Mouse (Mus musculus): ENCODE measurements around the gene Zfp874a.
A peak's percentile ranks its signal among the peaks of the same experiment; 100 is the strongest.
"Not testable (repeated sequence)": the region's sequence is repeated elsewhere in the genome, so short reads cannot be mapped to it uniquely, and the experiment has no call there.

Gene Zfp874a

DNA sequence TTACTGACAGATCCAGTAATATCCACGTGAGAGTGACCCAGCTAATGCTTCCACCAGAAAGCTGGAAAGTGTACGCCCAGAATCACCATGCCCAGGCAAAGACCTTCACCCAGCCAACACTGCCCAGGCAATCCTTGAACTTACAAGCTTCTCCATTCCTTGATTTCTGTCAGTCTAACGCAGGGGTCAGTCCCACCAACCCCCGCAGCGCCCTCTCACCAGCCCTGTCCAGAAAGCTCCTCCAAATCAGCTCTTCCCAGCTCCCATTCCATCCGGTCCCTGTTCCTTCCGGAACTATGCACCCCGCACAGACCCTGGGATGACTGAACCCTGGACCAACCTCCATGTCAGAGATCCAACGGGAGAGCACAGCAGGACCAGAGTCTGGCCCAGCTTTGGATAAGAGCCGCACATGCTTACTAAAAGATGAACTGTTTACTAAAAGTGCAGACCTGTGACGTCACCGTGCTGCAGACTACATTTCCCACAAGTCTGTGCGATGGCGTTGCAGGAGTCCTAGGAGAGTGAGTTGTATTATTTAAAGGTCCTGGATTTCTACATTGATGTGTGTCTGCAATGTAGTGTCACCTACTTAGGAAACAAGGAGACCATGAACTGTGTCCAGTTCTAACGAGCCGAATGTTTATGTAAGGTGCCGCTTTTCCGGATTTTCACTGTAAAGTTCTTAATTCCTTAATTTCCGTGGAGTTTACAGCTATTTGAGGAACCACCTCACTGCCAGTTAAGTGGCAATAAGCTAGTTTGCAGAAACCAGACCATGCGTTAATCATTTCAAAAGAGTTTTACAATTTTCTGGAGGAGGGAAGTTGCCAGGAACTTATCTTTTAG lies at the start of gene Zfp874a:
Gene Zfp874a (minus strand): TSS at position 453 of the 849 bp plus-strand sequence.
- peak; percentile 93 for DNase-seq (ENCODE audit: low read depth)

DNA sequence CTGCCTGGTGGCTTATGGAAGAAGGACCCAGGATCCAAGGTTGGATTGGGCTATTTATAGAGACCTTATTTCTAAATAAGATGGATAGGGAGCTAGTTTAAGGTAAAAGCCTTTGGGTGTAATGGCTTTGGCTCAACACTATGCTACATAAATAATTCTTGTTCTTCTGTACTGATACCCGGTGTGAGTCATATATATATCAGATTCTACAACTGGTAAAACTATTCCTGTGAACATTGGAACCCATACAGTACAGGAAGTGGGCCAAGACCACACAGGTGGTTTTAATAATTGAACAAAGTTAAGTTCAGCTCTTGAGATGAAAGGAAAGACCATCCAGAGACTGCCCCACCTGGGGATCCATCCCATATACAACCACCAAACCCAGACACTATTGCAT lies 49.5 kb upstream of the Zfp874a start:
- DNase-seq (ENCODE audit: low read depth): no peak

DNA sequence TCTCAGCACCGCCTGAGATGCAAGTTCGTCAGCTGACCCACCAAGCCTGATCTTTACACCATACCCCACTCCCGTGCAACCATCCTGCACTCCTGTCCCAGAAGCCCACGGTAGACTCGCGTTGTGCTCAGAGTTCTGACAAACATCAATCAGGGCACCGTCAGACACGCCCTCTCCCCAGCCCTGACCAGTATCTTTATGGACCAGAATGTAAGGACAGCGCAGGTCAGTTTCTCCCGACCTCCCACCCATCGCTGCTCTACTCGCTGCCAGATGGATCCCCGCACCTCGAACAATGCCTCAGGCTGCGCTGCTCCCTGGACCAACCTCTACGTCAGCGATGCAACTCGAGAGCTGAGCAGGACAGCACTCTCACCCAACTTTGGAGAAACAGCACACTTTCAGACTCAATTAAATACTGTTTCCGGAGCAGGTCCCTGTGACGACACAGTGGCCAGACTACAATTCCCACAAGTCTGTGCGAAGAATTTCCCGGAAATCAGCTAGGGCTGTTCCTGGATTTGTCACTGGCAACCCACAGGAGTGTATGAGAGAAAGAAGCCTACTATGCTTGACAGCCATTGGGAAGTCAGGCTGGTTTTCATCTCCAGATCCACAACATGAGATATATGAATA lies 48.8 kb upstream of the Zfp874a start, which contains the start of gene Zfp58:
Gene Zfp58 (minus strand): TSS at position 472 of the 636 bp plus-strand sequence.
- peak; percentile 92 for DNase-seq (ENCODE audit: low read depth)

DNA sequence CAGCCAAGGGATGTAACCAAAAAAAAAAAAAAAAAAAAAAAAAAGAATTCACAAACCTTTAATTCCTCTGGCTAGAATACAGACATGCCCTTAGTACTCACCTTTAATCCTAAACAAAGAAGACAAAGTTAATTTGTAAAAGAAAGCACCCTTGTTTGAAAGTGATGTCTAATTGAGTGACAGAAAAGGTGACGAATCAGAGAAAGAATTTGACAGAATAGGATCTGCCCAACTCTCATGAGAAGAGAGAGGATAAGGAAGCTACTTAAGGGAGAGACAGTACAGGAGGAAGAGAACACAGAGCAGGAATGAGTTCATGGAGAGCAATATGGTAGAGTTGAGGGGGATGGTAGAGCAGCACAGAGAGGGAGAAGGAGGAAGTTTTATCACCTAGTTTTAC lies 44.2 kb upstream of the Zfp874a start:
- DNase-seq (ENCODE audit: low read depth): no peak

DNA sequence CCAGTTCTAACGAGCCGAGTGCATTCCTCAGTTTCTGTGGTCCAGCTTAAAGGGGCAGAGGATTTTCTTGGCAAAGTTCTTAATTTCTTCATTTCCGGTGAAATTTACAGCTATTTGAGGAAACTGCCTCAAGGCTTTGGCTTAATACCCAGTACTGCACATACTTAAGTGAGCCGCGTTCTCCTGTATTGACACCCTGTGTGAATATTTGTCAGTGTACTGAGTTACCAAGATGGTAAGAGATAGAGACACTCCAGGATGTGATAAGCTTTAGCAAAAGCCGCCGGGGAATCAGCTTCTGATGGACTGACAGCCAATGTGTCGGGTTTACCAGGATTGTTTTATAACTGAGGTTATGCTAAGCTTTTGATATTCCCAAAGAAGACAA lies 33.0 kb upstream of the Zfp874a start:
- no peak for DNase-seq (ENCODE audit: low read depth)

DNA sequence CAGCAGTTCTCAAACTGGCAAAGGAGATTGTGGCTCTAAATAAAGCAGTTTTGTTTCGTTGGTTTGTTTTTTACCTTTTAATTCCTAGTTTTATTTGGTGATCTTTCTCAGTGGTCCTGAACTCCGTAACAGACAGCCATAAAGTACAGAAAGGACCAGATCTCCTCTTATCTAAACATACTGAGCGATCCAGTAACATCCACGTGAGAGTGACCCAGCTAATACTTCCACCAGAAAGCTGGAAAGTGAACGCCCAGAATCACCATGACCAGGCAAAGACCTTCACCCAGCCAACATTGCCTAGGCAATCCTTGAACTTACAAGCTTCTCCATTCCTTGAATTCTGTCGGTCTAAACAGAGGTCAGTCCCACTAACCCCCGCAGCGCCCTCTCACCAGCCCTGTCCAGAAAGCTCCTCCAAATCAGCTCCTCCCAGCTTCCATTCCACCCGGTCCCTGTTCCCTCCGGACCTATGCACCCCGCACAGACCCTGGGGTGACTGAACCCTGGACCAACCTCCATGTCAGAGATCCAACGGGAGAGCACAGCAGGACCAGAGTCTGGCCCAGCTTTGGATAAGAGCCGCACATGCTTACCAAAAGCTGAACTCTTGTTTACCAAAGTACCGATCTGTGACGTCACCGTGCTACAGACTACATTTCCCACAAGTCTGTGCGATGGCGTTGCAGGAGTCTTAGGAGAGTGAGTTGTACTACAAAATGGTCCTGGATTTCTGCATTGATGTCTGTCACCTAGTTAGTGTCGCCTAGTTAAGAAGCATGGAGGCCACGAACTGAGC lies 32.4 kb upstream of the Zfp874a start, which contains the start of gene Zfp874b:
Gene Zfp874b (minus strand): TSS at position 634 of the 799 bp plus-strand sequence.
- DNase-seq (ENCODE audit: low read depth): peak; percentile 96

DNA sequence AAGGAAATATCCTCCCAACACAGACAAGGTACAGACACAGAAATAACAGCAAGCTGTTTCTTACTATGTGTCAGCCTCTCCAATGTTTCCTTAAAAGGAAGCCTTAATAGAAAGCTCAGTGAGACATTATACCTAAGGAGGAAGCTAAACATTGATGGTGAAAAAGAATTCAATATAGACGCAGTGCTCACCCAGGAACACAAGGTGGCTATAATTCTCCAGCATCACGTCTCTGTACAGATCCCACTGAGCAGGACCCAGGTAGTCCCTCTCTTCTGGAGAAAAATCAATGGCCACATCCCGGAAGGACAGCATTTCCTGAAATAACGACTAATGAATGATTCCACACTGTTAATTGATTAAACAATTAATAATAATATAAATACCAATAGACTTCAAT lies 30.1 kb upstream of the Zfp874a start:
- peak; percentile 32 for DNase-seq (ENCODE audit: low read depth)

DNA sequence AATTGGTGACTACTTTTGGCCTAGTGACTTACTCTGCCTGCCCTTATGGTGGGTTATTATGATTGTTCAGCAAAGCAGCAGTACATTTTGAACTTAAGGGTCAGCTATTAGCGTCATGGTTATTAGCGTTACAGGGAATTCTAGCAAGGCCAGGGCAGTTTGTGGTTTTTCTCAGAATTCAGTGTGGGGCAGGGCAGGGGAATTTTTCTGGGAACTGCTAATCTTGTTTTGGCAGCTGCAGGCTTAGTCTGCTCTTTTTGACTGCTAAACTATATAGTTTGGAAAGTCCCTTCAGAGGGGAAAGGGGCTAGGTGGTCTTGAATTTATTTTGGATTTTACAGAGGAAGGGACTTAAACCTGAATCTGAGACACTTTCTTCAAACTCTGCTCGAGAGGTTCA lies 17.9 kb upstream of the Zfp874a start:
- DNase-seq (ENCODE audit: low read depth): no peak

DNA sequence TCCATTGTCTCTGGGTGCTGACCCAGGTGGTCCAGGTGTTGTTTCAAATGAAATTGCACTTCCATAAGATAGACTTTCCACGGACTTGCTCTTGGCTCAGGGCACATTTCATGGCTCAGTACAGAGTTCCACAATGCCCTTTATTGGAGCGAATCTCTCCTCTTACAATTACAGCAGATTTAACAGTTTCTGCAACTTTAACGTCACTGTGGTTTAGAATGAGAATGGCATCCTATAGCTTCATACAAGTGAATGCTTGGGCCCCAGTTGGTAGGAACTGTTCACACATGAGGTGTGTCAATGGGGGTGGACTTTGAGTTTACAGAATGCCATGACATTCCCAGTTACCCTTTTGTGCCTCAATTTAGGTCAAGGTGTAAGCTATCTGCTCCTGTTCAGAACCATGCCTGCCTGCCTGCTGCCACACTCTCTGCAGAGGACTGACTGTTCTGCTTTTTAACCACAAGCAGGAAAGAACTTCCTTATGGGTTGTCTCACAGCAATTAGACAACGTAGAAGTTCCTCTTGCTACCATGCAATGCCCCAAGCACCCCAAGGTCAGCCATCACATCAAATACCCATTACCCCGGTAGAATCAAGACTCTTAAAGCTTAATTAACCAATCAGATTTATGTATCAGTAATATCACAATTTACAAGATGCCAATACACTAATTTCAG lies 12.2 kb upstream of the Zfp874a start:
- DNase-seq (ENCODE audit: low read depth): not testable (repeated sequence)

DNA sequence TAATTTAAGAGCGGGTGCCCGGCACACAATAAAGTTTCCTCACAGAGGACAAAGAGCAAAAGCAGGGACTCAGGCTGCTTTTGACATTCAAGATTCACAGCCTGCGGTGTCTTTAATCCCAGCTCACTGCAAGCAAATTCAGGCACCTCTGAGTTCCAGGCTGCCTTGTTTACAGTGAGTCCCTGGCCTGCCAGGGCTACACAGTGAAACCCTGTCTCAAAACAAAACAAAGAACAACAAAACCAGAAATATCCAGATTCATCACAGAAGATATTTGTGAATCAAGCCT lies 541 bp upstream of the Zfp874a start:
- no peak for DNase-seq (ENCODE audit: low read depth)

DNA sequence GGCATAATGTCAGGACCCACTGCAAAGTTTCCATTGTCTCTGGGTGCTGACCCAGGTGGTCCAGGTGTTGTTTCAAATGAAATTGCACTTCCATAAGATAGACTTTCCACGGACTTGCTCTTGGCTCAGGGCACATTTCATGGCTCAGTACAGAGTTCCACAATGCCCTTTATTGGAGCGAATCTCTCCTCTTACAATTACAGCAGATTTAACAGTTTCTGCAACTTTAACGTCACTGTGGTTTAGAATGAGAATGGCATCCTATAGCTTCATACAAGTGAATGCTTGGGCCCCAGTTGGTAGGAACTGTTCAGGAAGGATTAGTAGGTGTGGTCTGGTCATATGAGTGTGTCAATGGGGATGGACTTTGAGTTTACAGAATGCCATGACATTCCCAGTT lies 14.3 kb downstream of the Zfp874a start:
- DNase-seq (ENCODE audit: low read depth): not testable (repeated sequence)

DNA sequence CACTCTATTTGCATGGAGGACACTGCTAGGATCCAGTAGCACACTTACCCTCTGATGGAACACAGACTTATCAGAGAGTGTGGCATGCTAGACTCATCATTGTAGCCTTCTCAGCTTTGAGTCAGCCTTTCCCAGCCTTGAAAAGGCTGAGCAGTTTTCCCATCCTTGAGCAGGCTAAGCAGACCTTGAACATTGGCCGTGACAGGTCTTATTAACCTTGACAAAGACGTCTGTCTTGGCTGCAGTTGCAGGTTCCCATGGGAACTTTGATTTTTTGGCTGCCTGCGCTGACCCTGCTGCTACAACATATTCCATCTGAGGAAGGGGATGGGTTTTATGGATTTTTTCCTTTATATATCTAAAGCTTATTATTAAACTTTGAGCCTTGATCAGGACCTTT lies 23.3 kb downstream of the Zfp874a start:
- no peak for DNase-seq (ENCODE audit: low read depth)

DNA sequence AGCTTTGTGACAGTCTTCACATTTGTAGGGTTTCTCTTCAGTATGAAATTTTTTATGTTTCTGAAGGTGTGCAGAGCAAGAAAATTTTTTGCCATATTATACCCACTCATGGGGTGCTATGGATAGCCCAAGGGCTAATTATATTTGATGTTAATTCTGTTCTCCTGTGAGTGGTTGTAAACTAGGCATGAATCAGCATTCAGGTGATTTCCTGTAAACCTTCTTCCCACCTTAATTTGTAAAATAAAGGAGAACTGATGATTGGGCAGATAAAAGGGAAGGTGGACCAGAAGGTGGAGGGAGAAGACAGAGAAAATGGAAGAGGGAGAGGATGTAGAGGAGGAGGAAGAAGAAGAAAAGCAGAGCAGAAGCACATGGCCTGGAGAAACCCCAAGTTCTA lies 25.7 kb downstream of the Zfp874a start:
- not testable (repeated sequence) for DNase-seq (ENCODE audit: low read depth)

DNA sequence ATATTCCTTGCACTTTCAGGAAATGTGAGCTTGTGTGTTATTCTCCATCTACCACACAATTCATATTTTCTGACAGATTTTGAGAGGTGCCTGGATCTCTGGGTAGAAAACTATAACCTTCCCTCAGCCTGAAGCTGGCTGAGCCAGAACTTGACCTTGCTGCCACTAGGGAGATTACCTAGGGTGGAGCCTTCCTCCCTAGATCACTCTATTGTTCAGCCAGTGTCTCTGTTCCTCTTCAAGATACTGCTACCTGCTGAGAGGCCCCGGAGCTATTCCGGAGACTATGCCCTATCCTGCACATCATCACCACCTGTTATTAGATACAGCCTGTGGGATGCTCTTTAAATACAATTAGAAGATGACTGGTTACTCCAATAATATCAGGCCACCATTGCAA lies 28.9 kb downstream of the Zfp874a start:
- DNase-seq (ENCODE audit: low read depth): not testable (repeated sequence)

DNA sequence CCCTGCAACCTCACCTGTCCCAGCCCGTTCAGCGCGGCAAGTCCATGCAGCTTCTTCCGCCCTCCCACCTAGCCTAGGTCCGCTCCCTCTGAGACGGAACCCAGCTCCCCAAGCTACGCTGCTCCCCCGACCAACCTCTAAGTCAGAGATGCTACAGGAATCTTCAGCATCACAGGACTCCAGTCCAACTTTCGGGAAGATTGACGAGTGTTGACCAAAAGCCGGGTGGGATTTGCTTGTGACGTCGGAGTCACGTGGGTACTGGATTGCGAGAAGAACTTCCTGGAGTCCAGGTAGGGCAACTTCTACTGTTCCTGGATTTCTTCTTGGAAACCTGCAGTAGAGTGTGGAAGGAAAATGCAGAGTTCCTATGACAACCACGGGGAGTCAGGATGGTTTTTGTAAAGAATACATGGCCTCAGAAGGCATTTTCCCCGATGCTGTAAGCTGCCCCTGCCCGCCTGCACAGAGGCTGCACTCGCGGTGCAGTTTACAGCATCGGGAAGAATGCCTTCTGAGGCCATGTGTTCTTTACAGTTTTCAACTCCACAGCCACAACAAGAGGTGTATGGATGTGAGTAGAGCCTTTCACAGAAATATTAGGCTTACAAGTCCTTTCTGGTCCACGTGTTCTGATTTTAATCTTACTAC lies 30.1 kb downstream of the Zfp874a start, which contains the start of gene Zfp459:
Gene Zfp459 (minus strand): TSS at position 212 of the 651 bp plus-strand sequence.
- DNase-seq (ENCODE audit: low read depth): peak; percentile 78

DNA sequence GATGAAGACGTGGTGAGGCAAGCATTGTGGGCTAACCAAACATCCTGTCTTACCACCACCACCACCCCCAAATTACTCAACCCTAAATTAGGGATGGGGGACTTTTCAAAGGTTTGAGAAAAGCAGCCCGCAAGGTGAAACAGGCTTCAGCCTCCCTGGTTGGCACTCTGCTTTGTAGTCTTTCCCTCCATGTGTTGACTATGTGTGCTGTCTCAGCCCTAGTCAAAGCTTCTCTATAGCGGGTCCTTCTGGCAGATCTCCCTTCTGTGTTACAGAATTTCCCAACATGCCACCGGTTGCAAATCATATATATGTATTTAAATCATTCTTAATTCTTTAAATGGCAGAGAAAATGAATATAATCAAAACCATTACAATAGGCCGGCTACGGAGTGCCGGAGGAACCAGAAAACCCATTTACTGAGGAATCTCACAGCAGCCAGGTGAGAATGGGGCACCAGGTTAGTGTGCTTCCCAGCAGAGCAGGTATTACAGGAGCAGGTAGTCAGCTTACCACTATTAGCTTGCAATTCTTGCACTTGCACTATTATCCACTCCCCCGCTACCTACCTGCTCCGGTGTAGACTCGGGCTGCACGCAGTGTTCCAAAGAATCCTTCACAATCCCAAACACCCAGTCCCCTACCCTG lies 30.7 kb downstream of the Zfp874a start:
- DNase-seq (ENCODE audit: low read depth): peak; percentile 16

DNA sequence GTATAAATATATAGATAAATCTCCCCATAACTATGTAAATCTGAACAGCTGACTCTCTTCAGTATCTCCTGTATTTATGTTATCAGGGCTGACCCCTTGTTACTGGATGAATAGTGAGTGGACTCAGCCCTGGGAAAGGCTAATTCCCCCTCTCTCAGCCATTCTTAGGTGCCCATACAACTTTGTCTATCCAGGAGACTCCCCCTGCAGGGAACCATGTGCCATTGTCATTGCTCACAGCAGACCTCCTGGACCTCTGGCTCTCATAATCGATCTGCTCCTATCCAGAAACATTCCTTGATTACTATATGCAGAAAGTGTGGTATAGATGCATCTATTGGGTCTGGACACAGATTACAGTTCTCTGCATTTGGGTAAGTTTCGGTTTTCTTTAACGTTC lies 34.6 kb downstream of the Zfp874a start:
- DNase-seq (ENCODE audit: low read depth): peak; percentile 14

DNA sequence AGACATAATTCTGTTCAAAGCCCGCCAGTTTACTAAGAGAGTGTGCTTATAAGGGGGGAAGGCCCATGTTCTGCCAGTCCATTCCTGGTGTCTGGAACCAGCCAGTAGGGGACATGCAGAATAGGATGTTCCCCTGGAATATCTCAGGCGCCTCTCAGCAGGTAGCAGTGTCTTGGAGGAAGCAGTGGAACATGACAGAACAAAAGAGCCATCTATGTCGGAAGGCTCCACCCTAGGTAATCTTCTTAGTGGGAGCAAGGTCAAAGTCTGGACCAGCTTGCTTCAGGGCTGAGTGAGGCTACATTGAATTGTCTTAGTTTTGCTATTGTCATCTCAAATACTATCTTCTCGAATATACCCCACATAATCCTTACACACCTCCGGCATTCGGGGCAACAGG lies 35.7 kb downstream of the Zfp874a start:
- DNase-seq (ENCODE audit: low read depth): no peak

DNA sequence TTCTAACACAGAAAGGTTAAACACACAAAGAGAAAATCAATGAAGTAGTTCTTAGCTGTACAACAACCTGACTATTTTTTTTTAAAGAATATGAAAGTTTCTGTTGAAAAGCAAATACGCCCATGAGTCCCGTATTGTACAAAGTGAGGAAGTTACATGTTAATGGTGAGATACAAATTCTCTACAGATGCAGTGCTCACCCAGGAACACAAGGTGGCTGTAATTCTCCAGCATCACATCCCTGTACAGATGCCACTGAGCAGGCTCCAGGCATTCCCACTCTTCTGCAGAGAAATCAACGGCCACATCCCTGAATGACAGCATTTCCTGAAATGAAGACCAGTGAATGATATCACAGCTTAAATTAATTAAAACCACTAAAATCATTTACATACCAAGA lies 37.8 kb downstream of the Zfp874a start:
- DNase-seq (ENCODE audit: low read depth): not testable (repeated sequence)

DNA sequence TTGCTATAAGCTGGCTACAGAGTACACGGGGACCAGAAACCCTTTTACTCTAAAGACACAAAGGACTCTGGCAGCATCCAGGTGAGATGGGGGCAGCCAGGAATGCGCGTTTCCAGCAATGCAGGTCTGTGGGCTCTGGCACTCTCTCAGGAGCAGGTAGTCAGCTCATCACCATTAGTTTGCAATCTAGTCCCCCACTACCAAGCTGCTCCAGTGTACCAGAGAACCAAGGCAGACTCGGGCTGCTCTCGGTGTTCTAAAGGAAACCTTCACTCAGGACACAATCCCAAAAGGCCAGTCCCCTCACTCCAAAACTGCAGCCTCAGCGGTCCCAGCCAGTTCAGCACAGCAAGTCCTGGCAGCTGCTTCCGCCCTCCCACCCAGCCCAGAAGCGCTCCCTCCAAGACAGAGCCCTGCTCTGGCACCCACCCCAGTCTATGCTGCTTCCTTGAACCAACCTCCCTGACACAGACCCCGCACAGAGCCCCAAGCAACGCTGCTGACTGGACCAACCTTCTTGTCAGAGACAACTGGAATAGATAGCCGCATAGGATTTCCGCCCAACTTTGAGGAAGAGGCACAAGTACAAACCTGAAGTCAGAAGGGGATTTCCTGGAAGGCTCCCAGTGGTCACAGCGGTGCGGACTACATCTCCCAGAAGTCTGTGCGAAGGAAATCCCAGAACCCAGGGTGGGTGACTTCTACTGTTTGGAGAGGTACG lies 52.1 kb downstream of the Zfp874a start, which contains the start of gene Zfp429:
Gene Zfp429 (minus strand): TSS at position 637 of the 721 bp plus-strand sequence.
- DNase-seq (ENCODE audit: low read depth): peak; percentile 94
